Mouse (Mus musculus): ENCODE data around the gene 9530068E07Rik.

DNA sequence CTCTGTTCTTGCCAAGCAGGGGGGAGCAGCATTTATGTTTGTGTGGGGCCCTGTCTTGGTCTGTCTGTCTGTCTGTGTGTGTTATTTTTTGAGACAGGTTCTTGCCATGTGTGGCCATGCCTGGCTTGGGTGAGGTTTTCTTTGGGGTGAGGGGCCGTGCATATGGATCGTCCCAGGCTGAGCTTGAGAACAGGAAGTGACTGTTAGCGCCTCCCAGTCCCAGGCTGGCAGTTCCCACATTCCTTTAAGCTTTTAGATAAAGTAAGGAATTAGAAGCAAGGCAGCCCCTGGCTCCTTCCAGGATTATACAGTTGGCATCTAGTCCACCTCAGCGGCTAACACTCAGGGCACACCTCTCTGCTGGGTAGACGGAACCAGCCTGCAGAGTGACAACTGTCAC lies 13.1 kb downstream of the 9530068E07Rik start:
- TF ChIP-seq CTCF (IDR thresholded peaks at IDR 0.05; ENCODE audit: extremely low read depth, insufficient read depth, low read length): no peak
- no peak for TF ChIP-seq POLR2A (IDR thresholded peaks at IDR 0.05; ENCODE audit: extremely low read depth, insufficient read depth, low read length)
